Mouse (Mus musculus): ENCODE results near the gene Rad51. TPM values are rescaled to one million over a fixed set of nuclear protein-coding genes. Genes with fewer than 3 reads are reported as not detected.

Gene Rad51
- polyA plus RNA-seq (2012; rRNA removed), result 0.76 and 1.4 TPM in 2 replicates

DNA sequence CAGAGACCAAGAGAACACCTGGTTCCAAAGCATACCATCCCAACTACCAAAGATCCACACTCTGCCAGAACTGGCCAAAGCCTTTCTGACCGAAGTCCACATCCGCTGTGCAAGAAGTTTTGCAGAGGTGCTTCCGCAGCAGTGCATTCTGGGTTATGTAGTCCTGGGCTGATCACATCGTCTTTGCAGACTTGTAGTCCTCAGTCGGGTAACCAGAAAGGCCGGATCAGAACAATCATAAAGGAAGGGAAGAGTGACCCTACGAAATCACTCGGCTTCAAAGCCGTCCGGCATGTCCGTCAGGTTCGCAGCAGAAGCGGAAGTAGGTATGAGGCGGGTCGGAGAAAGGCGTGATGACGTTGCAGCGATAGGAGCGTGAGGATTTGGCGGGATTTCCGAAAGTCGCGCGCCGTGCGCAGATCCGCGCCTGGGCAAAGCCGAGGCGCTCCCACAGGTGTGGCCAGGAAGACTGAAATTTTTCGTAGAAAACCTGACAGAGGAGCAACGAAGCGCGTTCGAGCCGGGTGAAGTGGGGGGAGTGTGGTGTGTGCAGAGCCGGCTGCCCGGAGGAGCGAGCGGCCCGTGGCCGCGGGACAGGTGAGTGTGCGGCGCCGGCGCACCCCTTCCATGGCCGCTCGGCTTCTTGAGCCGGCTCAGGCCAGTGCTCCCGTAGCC, at the start of gene Rad51:
Gene Rad51 (plus strand): TSS at position 356 of the 675 bp plus-strand sequence.
- under 1% methylated on average over 51 of the region's 51 CpGs for WGBS

GRCm38 (mm10) chr2:119072397-119072796, 40.2 kb upstream of the Rad51 start:
- WGBS, result 93% methylated on average over 4 of the region's 4 CpGs

More for the DNA sequence above, at the start of gene Rad51:
- Histone ChIP-seq H3K4me1 (ENCODE audit: control insufficient read depth, insufficient read depth, low read length) (0 out of 2 replicates have a peak, but pooled peaks cover 2% of the 10 kb centered on the region), H3K4me3 (replicated peaks; ENCODE audit: extremely low read depth, low read depth, low read length) (peak within 1 kb of the TSS; percentile 77)
- TF ChIP-seq CTCF (IDR thresholded peaks at IDR 0.05; ENCODE audit: insufficient read depth, low read length) (no peak), POLR2A (IDR thresholded peaks at IDR 0.05; ENCODE audit: borderline replicate concordance, extremely low read depth, low read depth, low read length) (peak; percentile 80; the same call in 1 of the 2 replicates)
- DNase-seq, result peak; percentile 91

GRCm38 (mm10) chr2:119086156-119086555, 26.4 kb upstream of the Rad51 start:
- Histone ChIP-seq H3K4me1 (ENCODE audit: control insufficient read depth, insufficient read depth, low read length) (no peaks in the 10 kb centered on the region), H3K4me3 (replicated peaks; ENCODE audit: extremely low read depth, low read depth, low read length) (no peak overlapping the region)
- TF ChIP-seq CTCF (IDR thresholded peaks at IDR 0.05; ENCODE audit: insufficient read depth, low read length) (no peak), POLR2A (IDR thresholded peaks at IDR 0.05; ENCODE audit: borderline replicate concordance, extremely low read depth, low read depth, low read length) (no peak)
- DNase-seq, result no peak
- 80% methylated on average over 2 of the region's 2 CpGs for WGBS

More at GRCm38 (mm10) chr2:119072397-119072796, 40.2 kb upstream of the Rad51 start:
- DNase-seq, result no peak
- Histone ChIP-seq H3K4me3 (replicated peaks; ENCODE audit: extremely low read depth, low read depth, low read length) (no peak overlapping the region), H3K4me1 (ENCODE audit: control insufficient read depth, insufficient read depth, low read length) (no peaks in the 10 kb centered on the region)
- TF ChIP-seq CTCF (IDR thresholded peaks at IDR 0.05; ENCODE audit: insufficient read depth, low read length) (no peak), POLR2A (IDR thresholded peaks at IDR 0.05; ENCODE audit: borderline replicate concordance, extremely low read depth, low read depth, low read length) (no peak)

GRCm38 (mm10) chr2:119101552-119101951, 11.0 kb upstream of the Rad51 start:
- TF ChIP-seq CTCF (IDR thresholded peaks at IDR 0.05; ENCODE audit: insufficient read depth, low read length) (no peak), POLR2A (IDR thresholded peaks at IDR 0.05; ENCODE audit: borderline replicate concordance, extremely low read depth, low read depth, low read length) (no peak)
- no peak for DNase-seq
- no peak overlapping the region for H3K4me3 ChIP-seq (replicated peaks; ENCODE audit: extremely low read depth, low read depth, low read length)
- H3K4me1 ChIP-seq (ENCODE audit: control insufficient read depth, insufficient read depth, low read length), result no peaks in the 10 kb centered on the region

DNA sequence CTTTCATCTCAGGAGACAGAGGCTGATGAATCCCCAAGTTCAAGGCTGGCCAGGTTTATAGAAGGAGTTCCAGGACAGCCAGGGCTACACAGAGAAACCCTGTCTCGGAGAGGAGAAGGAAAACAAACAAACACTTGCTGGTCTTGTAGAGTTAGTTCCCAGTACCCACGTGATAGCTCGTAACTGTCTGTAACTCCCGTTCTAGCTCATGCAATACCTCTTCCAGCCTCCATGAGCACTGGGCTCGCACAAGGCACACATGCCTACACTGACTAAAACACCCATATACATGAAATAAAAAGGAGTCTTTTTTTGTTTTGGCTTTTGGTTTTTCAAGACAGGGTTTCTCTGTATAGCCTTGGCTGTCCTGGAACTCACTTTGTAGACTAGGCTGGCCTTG, 6.0 kb upstream of the Rad51 start:
- no peaks in the 10 kb centered on the region for H3K4me1 ChIP-seq (ENCODE audit: control insufficient read depth, insufficient read depth, low read length)
- TF ChIP-seq POLR2A (IDR thresholded peaks at IDR 0.05; ENCODE audit: borderline replicate concordance, extremely low read depth, low read depth, low read length) (no peak), CTCF (IDR thresholded peaks at IDR 0.05; ENCODE audit: insufficient read depth, low read length) (no peak)
- no peak for DNase-seq
- 76% methylated on average over 5 of the region's 5 CpGs for WGBS
- no peak overlapping the region for H3K4me3 ChIP-seq (replicated peaks; ENCODE audit: extremely low read depth, low read depth, low read length)

GRCm38 (mm10) chr2:119108554-119108953, 4.0 kb upstream of the Rad51 start:
- 58% methylated on average over 4 of the region's 4 CpGs for WGBS

GRCm38 (mm10) chr2:119111060-119111459, 1.5 kb upstream of the Rad51 start:
- 75% methylated on average over 3 of the region's 3 CpGs for WGBS
- TF ChIP-seq CTCF (IDR thresholded peaks at IDR 0.05; ENCODE audit: insufficient read depth, low read length), result no peak
- no peak for TF ChIP-seq POLR2A (IDR thresholded peaks at IDR 0.05; ENCODE audit: borderline replicate concordance, extremely low read depth, low read depth, low read length)
- Histone ChIP-seq H3K4me3 (replicated peaks; ENCODE audit: extremely low read depth, low read depth, low read length) (no peak overlapping the region), H3K4me1 (ENCODE audit: control insufficient read depth, insufficient read depth, low read length) (0 out of 2 replicates have a peak, but pooled peaks cover 2% of the 10 kb centered on the region)
- no peak for DNase-seq

More at GRCm38 (mm10) chr2:119108554-119108953, 4.0 kb upstream of the Rad51 start:
- TF ChIP-seq CTCF (IDR thresholded peaks at IDR 0.05; ENCODE audit: insufficient read depth, low read length), result no peak
- H3K4me1 ChIP-seq (ENCODE audit: control insufficient read depth, insufficient read depth, low read length), result 0 out of 2 replicates have a peak, but pooled peaks cover 2% of the 10 kb centered on the region
- H3K4me3 ChIP-seq (replicated peaks; ENCODE audit: extremely low read depth, low read depth, low read length), result no peak overlapping the region
- DNase-seq, result peak; percentile 5

- H3K4me3 ChIP-seq (replicated peaks; ENCODE audit: extremely low read depth, low read depth, low read length), result no peak overlapping the region
- DNase-seq, result no peak
- 0 out of 2 replicates have a peak, but pooled peaks cover 2% of the 10 kb centered on the region for H3K4me1 ChIP-seq (ENCODE audit: control insufficient read depth, insufficient read depth, low read length)
- WGBS, result 6% methylated on average over 20 of the region's 20 CpGs
- no peak for TF ChIP-seq CTCF (IDR thresholded peaks at IDR 0.05; ENCODE audit: insufficient read depth, low read length)
- TF ChIP-seq POLR2A (IDR thresholded peaks at IDR 0.05; ENCODE audit: borderline replicate concordance, extremely low read depth, low read depth, low read length), result no peak
Observed at GRCm38 (mm10) chr2:119113121-119113925, 730 bp downstream of the Rad51 start.

DNA sequence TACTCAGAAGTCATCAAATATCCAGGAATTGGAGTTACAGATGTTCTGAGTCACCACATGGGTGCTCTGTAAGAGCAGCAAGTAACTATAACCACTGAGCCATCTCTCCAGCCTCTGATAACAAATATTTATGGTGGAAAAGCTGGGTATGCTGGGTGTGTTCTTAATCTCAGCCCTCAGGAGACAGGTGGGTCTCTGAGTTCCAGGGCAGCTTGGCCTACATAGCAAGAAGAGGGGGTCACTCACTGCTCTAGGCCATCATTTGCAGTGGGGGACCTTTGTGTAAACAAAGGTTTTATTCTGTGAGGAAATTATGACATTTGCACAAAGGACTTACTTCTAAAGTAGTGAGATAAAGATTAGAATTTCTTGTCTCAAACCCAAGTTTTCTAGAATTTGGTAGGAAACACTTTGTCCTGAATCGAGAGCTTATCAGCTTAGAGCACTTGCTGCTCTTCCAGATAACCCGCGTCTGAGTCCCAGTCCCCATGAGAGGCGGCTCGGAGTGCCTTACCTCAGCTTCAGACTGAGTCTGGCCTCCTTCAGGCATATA, 23.8 kb downstream of the Rad51 start:
- Histone ChIP-seq H3K4me1 (ENCODE audit: control insufficient read depth, insufficient read depth, low read length) (no peaks in the 10 kb centered on the region), H3K4me3 (replicated peaks; ENCODE audit: extremely low read depth, low read depth, low read length) (no peak overlapping the region)
- no peak for DNase-seq
- 73% methylated on average over 5 of the region's 5 CpGs for WGBS
- no peak for TF ChIP-seq CTCF (IDR thresholded peaks at IDR 0.05; ENCODE audit: insufficient read depth, low read length)
- TF ChIP-seq POLR2A (IDR thresholded peaks at IDR 0.05; ENCODE audit: borderline replicate concordance, extremely low read depth, low read depth, low read length), result no peak
